Mouse (Mus musculus) adrenal gland, postnatal 14 days (tissue): ENCODE data around the gene Pspc1. TPM values are rescaled to one million over a fixed set of nuclear protein-coding genes. Genes with fewer than 3 reads are reported as not detected.
"Not testable (repeated sequence)": the region's sequence is repeated elsewhere in the genome, so short reads cannot be mapped to it uniquely, and the experiment has no call there.

Experiments
- DNase-seq: peaks from one replicate; pipeline ENCODE4 v3.0.0; 2021; ENCODE audit warnings: mixed read lengths
- long read RNA-seq, 2 experiments: library from polyadenylated mRNA; stranded (forward); transcript quantifications; one replicate each; pipeline ENCODE4 v2.0.0; 2021
- total RNA-seq: library from RNA; stranded (reverse); gene quantifications from 2 replicates; pipeline ENCODE4 v1.2.3, GENCODE M21; 2021

Pspc1 gene
- total RNA-seq: 31.2 and 39.2 TPM in 2 replicates
- long read RNA-seq, experiment 1, full-length matches to known transcripts: 10 of 18 reads
- long read RNA-seq, experiment 1, partial matches to known transcripts: 1 of 18 reads
- long read RNA-seq, experiment 1, other reads (novel, unspliced or antisense): 7 of 18 reads
- long read RNA-seq, experiment 2, full-length matches to known transcripts: 11 of 16 reads
- long read RNA-seq, experiment 2, partial matches to known transcripts: 0 of 16 reads
- long read RNA-seq, experiment 2, other reads (novel, unspliced or antisense): 5 of 16 reads

DNA sequence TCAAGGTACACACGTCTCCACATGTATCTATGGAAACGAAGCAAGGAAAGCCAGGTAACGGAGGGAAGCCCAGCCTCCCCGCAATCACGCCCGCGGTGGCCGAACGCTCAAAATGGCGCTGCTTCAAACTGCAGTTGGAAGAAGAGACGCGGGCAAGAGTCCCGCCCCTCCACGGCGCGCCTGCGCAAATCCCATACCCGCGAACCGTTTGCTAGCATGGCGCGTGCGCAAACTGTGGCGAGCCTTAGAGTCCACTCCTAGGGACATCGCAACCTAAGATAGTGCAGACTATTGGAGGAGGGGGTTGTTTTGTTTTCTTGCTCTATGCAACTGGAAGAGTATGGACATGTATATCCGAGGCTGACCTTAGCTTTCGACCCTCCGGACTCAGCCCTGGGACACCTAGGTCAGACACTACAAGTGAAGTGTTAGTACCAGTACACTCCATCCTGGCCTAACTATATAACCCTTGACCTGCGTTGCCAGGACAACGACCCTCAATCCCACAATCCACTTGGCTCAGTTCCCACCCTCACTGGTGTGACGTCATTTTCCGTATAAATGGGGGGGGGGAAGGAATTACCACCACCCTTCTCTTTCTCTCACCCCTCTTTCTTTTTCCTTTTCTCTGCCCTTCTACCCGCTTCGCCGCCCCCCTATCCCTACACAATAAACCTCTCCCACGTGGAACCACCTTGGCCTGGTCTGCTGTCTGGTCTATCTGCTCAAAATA is at the start of gene Pspc1:
Pspc1 (minus strand) TSS at position 117 of the 733 bp plus-strand sequence.
- DNase-seq: peak; percentile 98

GRCm38 (mm10) chr14:56824562-56824961 is 46.4 kb upstream of the Pspc1 start:
- DNase-seq: no peak

DNA sequence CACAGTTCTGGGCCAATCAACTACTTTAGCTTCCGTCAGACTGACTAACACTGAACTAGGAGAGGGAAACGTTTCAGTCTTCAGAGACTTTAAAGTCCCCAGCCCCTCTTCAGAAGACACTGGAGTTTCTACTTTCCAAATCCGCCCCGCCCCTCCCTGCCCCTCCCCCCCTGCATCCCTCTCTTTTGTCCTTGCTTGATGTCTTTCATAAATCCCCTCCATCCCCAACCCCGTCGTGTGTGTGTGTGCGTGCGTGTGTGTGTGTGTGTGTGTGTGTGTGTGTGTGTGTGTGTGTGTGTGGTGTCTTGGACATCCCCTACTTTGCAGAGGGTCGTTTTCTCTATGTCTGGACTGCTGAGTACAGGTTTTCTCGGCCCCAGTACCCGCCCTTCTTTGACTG is 39.5 kb upstream of the Pspc1 start:
- no peak for DNase-seq

DNA sequence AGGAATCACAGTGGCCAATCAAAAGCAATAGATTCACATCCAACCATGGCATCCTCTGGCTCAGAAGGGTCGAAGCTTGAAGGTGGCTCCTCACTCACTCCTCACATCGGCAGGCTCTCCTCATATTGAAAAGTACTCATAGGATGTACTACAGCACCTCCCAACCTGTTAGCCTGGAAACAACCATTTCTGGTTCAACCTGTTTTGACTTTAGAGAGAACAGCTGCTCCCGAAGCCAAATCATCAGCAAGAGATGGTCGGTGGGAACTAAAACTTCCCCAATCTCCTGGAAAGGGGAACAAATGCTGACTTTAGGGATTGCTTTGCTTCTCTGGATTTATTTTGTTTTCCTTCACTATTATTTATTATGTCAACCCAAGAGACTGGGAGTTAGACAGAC is 39.0 kb upstream of the Pspc1 start:
- no peak for DNase-seq

- no peak for DNase-seq
Observed at GRCm38 (mm10) chr14:56816541-56816940, 38.4 kb upstream of the Pspc1 start.

DNA sequence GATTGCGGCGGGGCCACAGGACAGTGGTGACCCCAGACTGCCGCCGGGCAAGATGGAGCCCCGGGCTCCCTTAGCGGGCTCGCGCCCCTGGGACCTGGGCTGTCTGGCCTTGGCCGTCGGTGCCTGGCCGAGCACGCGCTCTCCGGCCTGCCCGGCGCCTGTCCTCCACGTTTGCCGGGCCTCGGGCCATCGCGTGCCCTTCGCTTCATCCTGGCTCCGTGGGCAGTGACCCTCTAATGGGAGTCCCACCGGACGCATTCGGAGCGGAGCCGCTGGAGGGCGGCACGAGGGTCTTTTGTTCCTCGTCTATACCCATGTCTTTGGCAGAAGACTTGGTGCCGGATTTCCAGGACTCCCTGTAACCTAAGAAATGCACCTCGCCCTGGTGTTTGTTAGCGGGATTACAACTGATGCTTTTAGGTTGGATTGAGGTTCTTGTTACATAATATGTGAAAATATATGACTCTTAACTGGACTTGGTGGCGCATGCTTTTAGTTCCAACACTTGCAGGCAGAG is 34.5 kb upstream of the Pspc1 start:
- peak; percentile 80 for DNase-seq

DNA sequence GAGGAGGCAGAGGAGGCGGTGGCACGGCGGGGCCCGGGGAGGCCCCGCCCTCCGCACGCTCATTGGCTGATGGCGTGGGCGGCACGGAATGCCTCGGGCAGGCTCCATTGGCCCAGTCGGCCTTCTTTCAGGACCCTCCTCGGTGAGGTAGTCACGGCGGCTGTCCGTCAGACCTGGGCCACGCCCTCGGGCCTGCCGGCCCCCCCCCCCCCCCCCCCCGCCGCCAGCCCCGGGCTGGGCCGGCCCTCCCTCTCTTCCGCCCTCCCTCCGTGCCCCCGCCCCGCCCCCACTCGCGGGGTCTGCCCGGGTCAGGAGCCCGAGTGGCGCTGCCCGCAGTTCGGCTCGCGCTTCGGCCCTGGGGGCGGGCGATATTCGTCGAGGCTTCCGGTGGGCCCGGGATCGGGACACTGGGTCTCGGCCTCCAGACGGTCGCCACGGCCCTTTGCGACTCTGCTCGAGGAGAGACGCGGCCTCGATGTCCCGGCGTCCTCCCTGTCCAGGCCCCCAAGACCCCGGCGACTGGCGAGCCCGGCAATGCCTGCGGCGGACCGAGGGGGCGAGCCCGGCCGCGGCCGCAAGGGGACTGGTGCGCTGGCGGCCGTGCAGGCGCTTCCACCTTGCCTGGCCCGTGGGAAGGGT is 33.7 kb upstream of the Pspc1 start, which contains the start of gene Zmym5:
Zmym5 (minus strand) TSS at position 16 of the 639 bp plus-strand sequence.
- DNase-seq: peak; percentile 95

DNA sequence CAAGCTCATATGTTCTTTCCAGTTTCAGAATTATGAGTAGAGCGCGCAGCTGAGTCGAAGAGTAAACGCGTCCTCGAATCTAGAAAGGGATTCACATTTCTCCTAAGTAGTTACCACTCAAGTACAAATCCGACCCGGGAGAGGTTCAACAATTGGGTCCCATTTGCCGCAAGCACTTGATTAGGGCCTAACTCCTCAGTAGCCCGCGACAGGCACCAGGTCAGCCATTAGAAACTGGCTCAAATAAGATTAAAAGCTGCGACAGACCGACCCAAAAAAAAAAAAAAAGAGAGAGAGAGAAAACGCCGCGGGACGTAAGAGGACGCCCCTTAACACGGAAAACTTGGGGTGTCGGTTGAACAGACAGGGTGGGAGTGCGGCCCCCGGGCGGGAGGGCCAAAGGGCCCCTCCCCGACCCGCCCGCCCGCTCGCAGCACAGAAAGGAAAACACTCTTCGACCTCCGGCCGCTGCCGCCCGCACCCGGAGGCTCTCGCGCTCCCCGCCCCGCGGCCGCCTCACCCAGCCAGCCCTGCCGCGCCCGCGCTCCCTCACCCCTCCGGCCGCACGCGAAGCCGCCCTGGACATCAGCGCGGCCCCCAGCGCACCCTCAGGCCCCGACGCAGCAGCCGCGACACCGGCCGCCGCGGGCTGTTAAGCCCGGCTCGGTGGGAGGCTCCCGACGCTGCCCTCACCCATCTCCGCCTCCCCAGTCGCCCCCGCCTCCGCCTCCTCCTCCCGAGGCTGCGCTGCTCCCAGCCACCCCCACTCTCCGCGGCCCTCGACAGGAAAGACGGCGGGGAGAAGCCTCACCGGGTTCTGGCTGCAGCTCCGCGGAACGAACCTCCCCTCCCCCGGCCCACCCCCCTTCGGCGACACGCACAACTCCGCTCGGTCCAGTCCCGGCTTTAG is 32.9 kb upstream of the Pspc1 start:
- peak; percentile 66 for DNase-seq

DNA sequence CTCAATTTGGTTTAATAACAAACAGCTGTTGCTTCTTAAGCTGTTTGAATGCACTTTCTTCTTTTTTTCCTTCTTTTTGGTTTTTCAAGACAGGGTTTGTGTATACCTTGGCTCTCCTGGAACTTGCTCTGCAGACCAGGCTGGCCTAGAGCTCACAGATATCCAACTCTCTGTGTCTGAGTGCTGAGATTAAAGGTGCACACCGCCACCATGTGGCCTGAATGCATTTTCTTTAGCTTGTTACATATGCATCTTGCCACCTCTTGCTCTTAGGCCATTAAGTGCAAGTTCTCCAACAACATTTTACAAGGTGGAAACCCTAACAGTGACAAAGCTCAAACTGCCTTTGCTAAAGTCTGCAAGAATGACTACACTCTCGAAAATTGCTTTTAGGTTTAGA is 15.1 kb upstream of the Pspc1 start:
- DNase-seq: peak; percentile 43

- DNase-seq: no peak
Observed at GRCm38 (mm10) chr14:56784575-56784974, 6.5 kb upstream of the Pspc1 start.

DNA sequence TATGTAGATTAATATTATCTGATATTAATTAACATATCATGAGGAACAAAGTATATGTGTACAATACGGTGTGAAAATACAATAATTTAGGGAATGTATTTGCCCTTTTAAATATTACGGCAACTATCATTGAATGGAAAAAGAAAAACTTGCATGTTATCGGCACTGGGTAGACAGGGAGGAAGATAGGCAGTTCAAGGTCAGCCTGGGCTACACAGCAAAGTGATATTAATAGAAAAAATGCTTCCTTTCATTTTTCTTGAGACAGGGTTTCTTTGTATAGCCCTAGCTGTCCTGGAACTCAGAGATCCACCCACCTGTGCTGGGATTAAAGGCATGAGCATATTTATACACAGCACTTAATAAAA is 801 bp upstream of the Pspc1 start:
- peak; percentile 15 for DNase-seq

DNA sequence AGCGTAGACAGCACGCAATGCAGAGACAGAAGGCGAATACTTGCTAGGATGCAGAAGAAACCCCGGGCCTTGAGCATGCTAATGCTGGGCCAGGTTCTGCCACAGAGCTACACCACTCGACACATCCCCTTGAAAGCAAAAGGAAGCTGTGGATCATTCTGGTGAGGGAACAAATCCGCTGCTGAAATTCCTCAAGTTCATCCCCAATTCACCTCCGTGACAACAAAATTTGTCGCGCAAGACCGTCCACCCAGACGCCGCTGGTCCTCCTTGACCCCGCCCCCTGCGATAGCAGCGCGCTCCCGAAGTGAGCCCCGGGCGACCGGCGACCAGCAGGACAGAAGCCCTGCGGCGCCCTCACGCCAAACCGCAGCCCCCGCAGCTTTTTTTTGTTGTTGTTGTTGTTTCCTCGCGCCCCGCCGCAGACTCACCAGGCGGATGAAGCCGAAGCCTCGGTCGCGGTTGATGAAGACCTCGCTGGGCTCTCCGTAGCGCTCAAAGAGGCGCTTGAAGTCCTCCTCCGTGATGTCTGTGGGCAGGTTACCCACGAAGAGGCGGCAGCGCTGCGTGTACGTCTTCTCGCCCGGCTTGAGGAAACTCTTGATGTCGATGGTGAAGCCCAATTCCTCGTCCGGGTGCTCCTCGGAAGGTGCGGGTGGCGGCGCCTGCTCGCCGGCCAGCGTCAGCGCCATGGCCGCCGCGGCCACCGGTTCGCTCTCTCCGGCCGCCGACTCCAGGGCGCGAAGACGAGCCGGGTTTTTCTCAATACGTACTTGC is 568 bp downstream of the Pspc1 start:
- DNase-seq: peak; percentile 90

GRCm38 (mm10) chr14:56776571-56777238 is 1.4 kb downstream of the Pspc1 start:
- no peak for DNase-seq

- no peak for DNase-seq
Observed at GRCm38 (mm10) chr14:56775416-56775815, 2.7 kb downstream of the Pspc1 start.

GRCm38 (mm10) chr14:56766438-56766837 is 11.7 kb downstream of the Pspc1 start:
- not testable (repeated sequence) for DNase-seq

GRCm38 (mm10) chr14:56765117-56765516 is 13.0 kb downstream of the Pspc1 start:
- DNase-seq: not testable (repeated sequence)

GRCm38 (mm10) chr14:56751282-56751681 is 26.8 kb downstream of the Pspc1 start:
- no peak for DNase-seq

GRCm38 (mm10) chr14:56740175-56740574 is 37.9 kb downstream of the Pspc1 start:
- DNase-seq: no peak

GRCm38 (mm10) chr14:56726493-56726892 is 51.6 kb downstream of the Pspc1 start:
- DNase-seq: no peak

DNA sequence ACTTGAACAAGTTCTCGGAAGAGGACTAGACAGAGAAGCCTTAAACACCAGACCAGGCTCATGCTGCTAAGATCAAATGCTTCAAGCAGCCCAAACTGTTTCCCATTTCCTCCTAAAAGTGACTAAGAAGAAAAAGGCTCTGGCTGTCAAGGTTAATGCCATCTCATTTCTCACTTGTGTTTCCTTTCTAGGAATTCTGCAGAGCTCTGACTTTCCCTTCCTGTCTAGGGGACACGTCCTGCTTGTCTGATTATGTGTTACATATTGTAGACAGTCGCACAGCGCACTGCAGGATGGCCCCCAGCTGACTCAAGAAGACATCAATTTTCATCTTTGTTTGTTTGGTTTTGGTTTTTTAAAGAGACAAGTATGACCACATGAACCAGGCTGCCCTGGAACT is 72.4 kb downstream of the Pspc1 start:
- DNase-seq: peak; percentile 31

- DNase-seq: no peak
Observed at GRCm38 (mm10) chr14:56702644-56703043, 75.5 kb downstream of the Pspc1 start.
